Mouse (Mus musculus): ENCODE results near the gene Lifr. TPM values are rescaled to one million over a fixed set of nuclear protein-coding genes. Genes with fewer than 3 reads are reported as not detected.
A peak's percentile ranks its signal among the peaks of the same experiment; 100 is the strongest.

Gene Lifr
- total and polyA plus RNA-seq, 3 experiments, result 16.8 to 62.9 (median 56.2) TPM

GRCm38 (mm10) chr15:7217273-7217598 is 126.8 kb downstream of the Lifr start:
- Histone ChIP-seq H3K79me2 (replicated peaks; ENCODE audit: control insufficient read depth, insufficient read depth, low read length) (no peaks in the 10 kb centered on the region), H3K9ac (ENCODE audit: low read depth, low read length) (no peak overlapping the region), H3K27ac (no peak overlapping the region), H3K36me3 (ENCODE audit: control insufficient read depth, insufficient read depth, low read length) (no peaks in the 10 kb centered on the region; the same call in 1 of the 2 replicates), H3K27me3 (ENCODE audit: control insufficient read depth, insufficient read depth, low read length) (no peaks in the 10 kb centered on the region), H3K4me3 (no peak overlapping the region), H3K4me1 (ENCODE audit: control insufficient read depth, insufficient read depth, low read length) (no peaks in the 10 kb centered on the region; the same call in 1 of the 2 replicates)
- intact Hi-C loops (cut with DNase I), result no loop called here
- DNase-seq, result no peak
- no peak for TF ChIP-seq CTCF (IDR thresholded peaks at IDR 0.05)
- TF ChIP-seq POLR2A (IDR thresholded peaks at IDR 0.05; ENCODE audit: insufficient read depth, low read depth, low read length), result no peak
- no peak for TF ChIP-seq EP300 (IDR thresholded peaks at IDR 0.05; ENCODE audit: insufficient read depth, low read depth, low read length)
- WGBS, result 90% methylated on average over 6 of the region's 6 CpGs

- intact Hi-C loops (cut with DNase I), result no loop called here
- 0 out of 2 replicates have a peak overlapping the region, but pooled peaks have one; percentile 10 for H3K4me3 ChIP-seq
- H3K9ac ChIP-seq (ENCODE audit: low read depth, low read length), result peak overlapping the region; percentile 7; the same call in 1 of the 2 replicates
- 33% methylated on average over 11 of the region's 11 CpGs for WGBS
- no peaks in the 10 kb centered on the region for H3K79me2 ChIP-seq (replicated peaks; ENCODE audit: control insufficient read depth, insufficient read depth, low read length)
- peak; percentile 62 to 64 for DNase-seq
- peak overlapping the region; percentile 54 for H3K27ac ChIP-seq
- TF ChIP-seq EP300 (IDR thresholded peaks at IDR 0.05; ENCODE audit: insufficient read depth, low read depth, low read length), result 0 out of 2 replicates have a peak, but pooled peaks have one; percentile 21
- TF ChIP-seq POLR2A (IDR thresholded peaks at IDR 0.05; ENCODE audit: insufficient read depth, low read depth, low read length), result no peak
- peaks cover 7% of the 10 kb centered on the region for H3K4me1 ChIP-seq (ENCODE audit: control insufficient read depth, insufficient read depth, low read length)
- no peaks in the 10 kb centered on the region for H3K36me3 ChIP-seq (ENCODE audit: control insufficient read depth, insufficient read depth, low read length)
- H3K27me3 ChIP-seq (ENCODE audit: control insufficient read depth, insufficient read depth, low read length), result no peaks in the 10 kb centered on the region
These were observed 132.4 kb downstream of the Lifr start for GRCm38 (mm10) chr15:7222809-7223208.

- Histone ChIP-seq H3K27ac (peak overlapping the region; percentile 31), H3K9ac (ENCODE audit: low read depth, low read length) (no peak overlapping the region; the same call in 1 of the 2 replicates), H3K4me1 (ENCODE audit: control insufficient read depth, insufficient read depth, low read length) (peaks cover 7% of the 10 kb centered on the region), H3K27me3 (ENCODE audit: control insufficient read depth, insufficient read depth, low read length) (no peaks in the 10 kb centered on the region), H3K36me3 (ENCODE audit: control insufficient read depth, insufficient read depth, low read length) (no peaks in the 10 kb centered on the region), H3K4me3 (no peak overlapping the region), H3K79me2 (replicated peaks; ENCODE audit: control insufficient read depth, insufficient read depth, low read length) (no peaks in the 10 kb centered on the region)
- peak in 1 of 2 experiments; percentile 34 for DNase-seq
- intact Hi-C loops (cut with DNase I), result no loop called here
- WGBS, result 44% methylated on average over 12 of the region's 12 CpGs
- TF ChIP-seq EP300 (IDR thresholded peaks at IDR 0.05; ENCODE audit: insufficient read depth, low read depth, low read length) (no peak), CTCF (IDR thresholded peaks at IDR 0.05) (no peak), POLR2A (IDR thresholded peaks at IDR 0.05; ENCODE audit: insufficient read depth, low read depth, low read length) (no peak)
These were observed 133.8 kb downstream of the Lifr start for GRCm38 (mm10) chr15:7224151-7224775.

- H3K27ac ChIP-seq, result no peak overlapping the region
- peak; percentile 78 to 80 for DNase-seq
- no peak overlapping the region for H3K9ac ChIP-seq (ENCODE audit: low read depth, low read length)
- H3K36me3 ChIP-seq (ENCODE audit: control insufficient read depth, insufficient read depth, low read length), result no peaks in the 10 kb centered on the region
- peaks cover 7% of the 10 kb centered on the region for H3K4me1 ChIP-seq (ENCODE audit: control insufficient read depth, insufficient read depth, low read length)
- 2% methylated on average over 5 of the region's 5 CpGs for WGBS
- no peak overlapping the region for H3K4me3 ChIP-seq
- H3K27me3 ChIP-seq (ENCODE audit: control insufficient read depth, insufficient read depth, low read length), result no peaks in the 10 kb centered on the region
- intact Hi-C loops (cut with DNase I), result loop anchor here (1.0 to 5.0 kb wide), 4 partner anchors 92 to 385 kb away; no protein-coding TSS in a partner anchor
- no peaks in the 10 kb centered on the region for H3K79me2 ChIP-seq (replicated peaks; ENCODE audit: control insufficient read depth, insufficient read depth, low read length)
- TF ChIP-seq EP300 (IDR thresholded peaks at IDR 0.05; ENCODE audit: insufficient read depth, low read depth, low read length) (peak; percentile 99), CTCF (IDR thresholded peaks at IDR 0.05) (no peak)
These were observed 135.8 kb downstream of the Lifr start for GRCm38 (mm10) chr15:7226225-7226624.

- Histone ChIP-seq H3K27me3 (ENCODE audit: control insufficient read depth, insufficient read depth, low read length) (no peaks in the 10 kb centered on the region), H3K36me3 (ENCODE audit: control insufficient read depth, insufficient read depth, low read length) (no peaks in the 10 kb centered on the region), H3K4me1 (ENCODE audit: control insufficient read depth, insufficient read depth, low read length) (no peaks in the 10 kb centered on the region), H3K79me2 (replicated peaks; ENCODE audit: control insufficient read depth, insufficient read depth, low read length) (no peaks in the 10 kb centered on the region), H3K9ac (ENCODE audit: low read depth, low read length) (no peak overlapping the region), H3K27ac (no peak overlapping the region), H3K4me3 (no peak overlapping the region)
- intact Hi-C loops (cut with DNase I), result no loop called here
- no peak for TF ChIP-seq CTCF (IDR thresholded peaks at IDR 0.05)
- TF ChIP-seq POLR2A (IDR thresholded peaks at IDR 0.05; ENCODE audit: insufficient read depth, low read depth, low read length), result no peak
- no peak for TF ChIP-seq EP300 (IDR thresholded peaks at IDR 0.05; ENCODE audit: insufficient read depth, low read depth, low read length)
- WGBS, result 69% methylated on average over 13 of the region's 13 CpGs
- no peak for DNase-seq
These were observed 143.1 kb downstream of the Lifr start for GRCm38 (mm10) chr15:7233393-7234090.

- H3K9ac ChIP-seq (ENCODE audit: low read depth, low read length), result no peak overlapping the region
- no peak for DNase-seq
- 95% methylated on average over 11 of the region's 11 CpGs for WGBS
- no peaks in the 10 kb centered on the region for H3K79me2 ChIP-seq (replicated peaks; ENCODE audit: control insufficient read depth, insufficient read depth, low read length)
- H3K4me1 ChIP-seq (ENCODE audit: control insufficient read depth, insufficient read depth, low read length), result no peaks in the 10 kb centered on the region
- no peak overlapping the region for H3K4me3 ChIP-seq
- no peaks in the 10 kb centered on the region for H3K36me3 ChIP-seq (ENCODE audit: control insufficient read depth, insufficient read depth, low read length)
- no peak for TF ChIP-seq EP300 (IDR thresholded peaks at IDR 0.05; ENCODE audit: insufficient read depth, low read depth, low read length)
- no peak for TF ChIP-seq CTCF (IDR thresholded peaks at IDR 0.05)
- no peak for TF ChIP-seq POLR2A (IDR thresholded peaks at IDR 0.05; ENCODE audit: insufficient read depth, low read depth, low read length)
- no peaks in the 10 kb centered on the region for H3K27me3 ChIP-seq (ENCODE audit: control insufficient read depth, insufficient read depth, low read length)
- intact Hi-C loops (cut with DNase I), result no loop called here
- no peak overlapping the region for H3K27ac ChIP-seq
These were observed 149.5 kb downstream of the Lifr start for GRCm38 (mm10) chr15:7239904-7240303.

All from heart, adult 2 months (tissue).